Mouse (Mus musculus) C2C12 (cell line): ENCODE results near the gene Pdgfc.

Source experiments
- CTCF ChIP-seq: IDR thresholded peaks from one replicate; pipeline ENCODE4 v1.5.1; 2011; ENCODE audit not compliant: control insufficient read depth, insufficient read depth, insufficient read length
- MAX ChIP-seq: IDR thresholded peaks from one replicate; pipeline ENCODE4 v1.6.1; 2011; ENCODE audit warnings: mild to moderate bottlenecking, control low read depth
- MYOD1 ChIP-seq: IDR thresholded peaks from one replicate; pipeline ENCODE4 v1.6.1; 2011; ENCODE audit warnings: low read depth; ENCODE audit not compliant: control insufficient read depth, insufficient read length
- MYOG ChIP-seq: IDR thresholded peaks from one replicate; pipeline ENCODE4 v1.6.1; 2011; ENCODE audit not compliant: control insufficient read depth, insufficient read length; ENCODE audit errors: extremely low read depth
- USF1 ChIP-seq: IDR thresholded peaks from one replicate; pipeline ENCODE4 v1.6.1; 2011; ENCODE audit warnings: low read depth, mild to moderate bottlenecking, control low read depth, moderate library complexity

- TF ChIP-seq CTCF (no peak), MYOD1 (no peak), USF1 (no peak), MAX (no peak), MYOG (no peak)
Measured at GRCm38 (mm10) chr3:81262801-81263200, 226.6 kb downstream of the Pdgfc start.
